Mouse (Mus musculus): ENCODE data around the gene Tiam2. TPM values are rescaled to one million over a fixed set of nuclear protein-coding genes. Genes with fewer than 3 reads are reported as not detected.

Gene Tiam2
- total and polyA plus RNA-seq, 3 experiments: 0.42 to 1.9 TPM; not detected in 1

- Histone ChIP-seq H3K79me2 (ENCODE audit: control insufficient read depth, insufficient read depth, low read length, poor library complexity) (no peaks in the 10 kb centered on the region), H3K27me3 (ENCODE audit: control insufficient read depth in 1 of 2, insufficient read depth in 2 of 2, low read length in 2 of 2) (no peaks in the 10 kb centered on the region; a peak in 1 of 4 replicates), H3K27ac (ENCODE audit: control insufficient read depth, low read depth, low read length) (no peak overlapping the region), H3K4me1 (ENCODE audit: control insufficient read depth in 1 of 2, insufficient read depth in 2 of 2, low read length in 2 of 2) (no peaks in the 10 kb centered on the region), H3K9me3 (replicated peaks; ENCODE audit: insufficient read depth, low read length) (no peaks in the 10 kb centered on the region), H3K4me3 (ENCODE audit: control insufficient read depth in 1 of 2, insufficient read depth in 1 of 2, low read depth in 2 of 2, low read length in 2 of 2) (no peak overlapping the region), H3K9ac (ENCODE audit: control insufficient read depth, low read depth, low read length, poor library complexity, severe bottlenecking) (no peak overlapping the region), H3K36me3 (ENCODE audit: control insufficient read depth in 1 of 2, insufficient read depth in 2 of 2, low read length in 2 of 2) (no peaks in the 10 kb centered on the region)
- DNase-seq (ENCODE audit: low read depth, low spot score): no peak
- no peak for TF ChIP-seq GABPA (IDR thresholded peaks at IDR 0.05; ENCODE audit: low read depth, low read length)
- no peak for TF ChIP-seq ZNF384 (IDR thresholded peaks at IDR 0.05; ENCODE audit: low read depth, low read length)
- TF ChIP-seq RAD21 (IDR thresholded peaks at IDR 0.05; ENCODE audit: low read depth, low read length): no peak
- no peak for TF ChIP-seq MEF2A (IDR thresholded peaks at IDR 0.05; ENCODE audit: extremely low read depth, insufficient replicate concordance, low read depth, low read length, poor library complexity, severe bottlenecking)
- no peak for TF ChIP-seq CHD1 (IDR thresholded peaks at IDR 0.05; ENCODE audit: low read depth, low read length)
- no peak for TF ChIP-seq BHLHE40 (IDR thresholded peaks at IDR 0.05; ENCODE audit: borderline replicate concordance, low read depth, low read length)
- TF ChIP-seq UBTF (IDR thresholded peaks at IDR 0.05; ENCODE audit: borderline replicate concordance, insufficient read depth, low read depth, low read length): no peak
- TF ChIP-seq POLR2A (IDR thresholded peaks at IDR 0.05; ENCODE audit: control insufficient read depth in 1 of 2, insufficient read depth in 1 of 2, low read depth in 1 of 2, low read length in 2 of 2, poor library complexity in 1 of 2): no peak
Observed at GRCm38 (mm10) chr17:3327335-3327734, 962 bp downstream of the Tiam2 start.

GRCm38 (mm10) chr17:3328820-3329219, 2.4 kb downstream of the Tiam2 start:
- H3K9ac ChIP-seq (ENCODE audit: control insufficient read depth, low read depth, low read length, poor library complexity, severe bottlenecking): no peak overlapping the region
- DNase-seq (ENCODE audit: low read depth, low spot score): no peak
- H3K36me3 ChIP-seq (ENCODE audit: control insufficient read depth in 1 of 2, insufficient read depth in 2 of 2, low read length in 2 of 2): no peaks in the 10 kb centered on the region
- H3K27ac ChIP-seq (ENCODE audit: control insufficient read depth, low read depth, low read length): no peak overlapping the region
- TF ChIP-seq MAZ (IDR thresholded peaks at IDR 0.05; ENCODE audit: low read depth, low read length) (no peak), TCF12 (IDR thresholded peaks at IDR 0.05; ENCODE audit: low read depth, low read length) (no peak), MYB (IDR thresholded peaks at IDR 0.05; ENCODE audit: low read depth, low read length) (no peak), SMC3 (IDR thresholded peaks at IDR 0.05; ENCODE audit: low read depth, low read length) (no peak), CTCF (IDR thresholded peaks at IDR 0.05 in 2 of 3, conservative IDR thresholded peaks at IDR 0.05 in 1 of 3; ENCODE audit: control insufficient read depth in 1 of 3, insufficient read depth in 1 of 3, low read depth in 2 of 3, low read length in 3 of 3, poor library complexity in 1 of 3, severe bottlenecking in 1 of 3) (no peak), NELFE (IDR thresholded peaks at IDR 0.05; ENCODE audit: low read depth, low read length) (no peak), MYC (IDR thresholded peaks at IDR 0.05; ENCODE audit: low read depth, low read length) (no peak), HCFC1 (IDR thresholded peaks at IDR 0.05; ENCODE audit: low read depth, low read length) (no peak), USF1 (IDR thresholded peaks at IDR 0.05; ENCODE audit: low read depth, low read length) (no peak), ZC3H11A (IDR thresholded peaks at IDR 0.05; ENCODE audit: low read depth, low read length) (no peak), MEF2A (IDR thresholded peaks at IDR 0.05; ENCODE audit: extremely low read depth, insufficient replicate concordance, low read depth, low read length, poor library complexity, severe bottlenecking) (no peak), BHLHE40 (IDR thresholded peaks at IDR 0.05; ENCODE audit: borderline replicate concordance, low read depth, low read length) (no peak), JUND (IDR thresholded peaks at IDR 0.05; ENCODE audit: low read depth, low read length) (no peak), EP300 (IDR thresholded peaks at IDR 0.05; ENCODE audit: low read depth in 1 of 2, low read length in 2 of 2) (no peak)
- H3K27me3 ChIP-seq (ENCODE audit: control insufficient read depth in 1 of 2, insufficient read depth in 2 of 2, low read length in 2 of 2): no peaks in the 10 kb centered on the region
- H3K9me3 ChIP-seq (replicated peaks; ENCODE audit: insufficient read depth, low read length): no peaks in the 10 kb centered on the region
- no peaks in the 10 kb centered on the region for H3K4me1 ChIP-seq (ENCODE audit: control insufficient read depth in 1 of 2, insufficient read depth in 2 of 2, low read length in 2 of 2)
- H3K4me3 ChIP-seq (ENCODE audit: control insufficient read depth in 1 of 2, insufficient read depth in 1 of 2, low read depth in 2 of 2, low read length in 2 of 2): no peak overlapping the region
- no peaks in the 10 kb centered on the region for H3K79me2 ChIP-seq (ENCODE audit: control insufficient read depth, insufficient read depth, low read length, poor library complexity)

Data from MEL (cell line).